Mouse (Mus musculus): Measurements from ENCODE around the gene Dennd2d. TPM values are rescaled to one million over a fixed set of nuclear protein-coding genes. Genes with fewer than 3 reads are reported as not detected.
A peak's percentile ranks its signal among the peaks of the same experiment; 100 is the strongest.

Dennd2d gene
- polyA plus RNA-seq, 1 experiment from 2014 or later, result 0.42 TPM

GRCm38 (mm10) chr3:106548971-106549370 is 66.8 kb downstream of the Dennd2d start:
- no peak for ATAC-seq (ENCODE audit: low read depth)
- peak overlapping the region; percentile 30 for H3K4me2 ChIP-seq (ENCODE audit: low read depth, low read length)
- peak overlapping the region; percentile 74 for H3K4me3 ChIP-seq (ENCODE audit: low read depth, low read length)
- peaks cover 10% of the 10 kb centered on the region; the same call in 1 of the 2 replicates for H3K36me3 ChIP-seq (ENCODE audit: control insufficient read depth, insufficient read depth, low read length)
- peaks cover 11% of the 10 kb centered on the region; the same call in 1 of the 2 replicates for H3K4me1 ChIP-seq (ENCODE audit: control insufficient read depth, insufficient read depth, low read length)
- WGBS, result 22% methylated on average over 3 of the region's 3 CpGs
- no peaks in the 10 kb centered on the region for H3K9me3 ChIP-seq (ENCODE audit: control insufficient read depth, low read length)
- no peak overlapping the region for H3K27ac ChIP-seq (ENCODE audit: low read depth, low read length)
- peaks cover 2% of the 10 kb centered on the region; the same call in 1 of the 2 replicates for H3K27me3 ChIP-seq (ENCODE audit: control insufficient read depth, insufficient read depth, low read length)
- no peak overlapping the region for H3K9ac ChIP-seq (replicated peaks; ENCODE audit: low read depth, low read length)

Other genes starting within 250 kb of the Dennd2d start
- gene Chil6, start 76.2 kb upstream of the Dennd2d start, polyA plus RNA-seq (2014; fragmentation: Nextera tagmentation; extraction: Ambion mirVana), result not detected in 2 replicates
- gene Dram2, start 65.4 kb downstream of the Dennd2d start, polyA plus RNA-seq (2014; fragmentation: Nextera tagmentation; extraction: Ambion mirVana), result 63.9 and 75.8 TPM in 2 replicates
- 43.4 and 45.6 TPM in 2 replicates for gene Cept1, start 65.4 kb downstream of the Dennd2d start, polyA plus RNA-seq (2014; fragmentation: Nextera tagmentation; extraction: Ambion mirVana)
- gene Lrif1, start 202.6 kb downstream of the Dennd2d start, polyA plus RNA-seq (2014; fragmentation: Nextera tagmentation; extraction: Ambion mirVana), result 19.5 and 20.7 TPM in 2 replicates

Data from neural tube, embryonic 14.5 days (tissue).